Mouse (Mus musculus): ENCODE results near the gene Btbd16. TPM values are rescaled to one million over a fixed set of nuclear protein-coding genes. Genes with fewer than 3 reads are reported as not detected.

Gene Btbd16
- polyA plus RNA-seq, 1 experiment from 2014 or later, result not detected

DNA sequence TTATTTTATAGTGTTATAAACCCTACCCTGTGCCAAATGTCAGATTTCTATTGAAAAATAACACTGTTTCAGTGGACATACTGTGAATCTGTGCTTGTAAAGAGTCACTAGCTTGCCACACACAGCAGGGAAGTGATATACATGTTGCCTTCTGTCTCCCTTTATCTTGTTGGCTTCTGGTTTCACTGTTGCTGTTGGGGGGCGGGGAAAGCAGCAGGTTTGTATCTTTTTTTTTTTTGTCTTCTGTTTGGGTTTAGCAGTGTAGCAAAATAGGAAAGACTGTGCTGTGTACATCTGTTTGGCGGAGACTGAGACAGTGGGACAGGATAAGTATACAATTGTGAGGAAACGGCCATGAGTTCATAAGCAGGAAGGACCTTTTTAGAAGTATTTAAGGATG lies 93.4 kb downstream of the Btbd16 start:
- no peaks in the 10 kb centered on the region for H3K9me3 ChIP-seq (ENCODE audit: control insufficient read depth, low read length)
- no peak overlapping the region for H3K9ac ChIP-seq (replicated peaks; ENCODE audit: low read length)
- peak overlapping the region; percentile 71 for H3K4me2 ChIP-seq (ENCODE audit: low read length)

More for the DNA sequence above, 93.4 kb downstream of the Btbd16 start:
- Histone ChIP-seq H3K27me3 (ENCODE audit: control insufficient read depth, insufficient read depth, low read length) (no peaks in the 10 kb centered on the region), H3K36me3 (ENCODE audit: control insufficient read depth, insufficient read depth, low read length) (no peaks in the 10 kb centered on the region), H3K27ac (replicated peaks; ENCODE audit: low read depth, low read length) (no peak overlapping the region), H3K4me3 (replicated peaks; ENCODE audit: low read depth, low read length) (0 out of 2 replicates have a peak overlapping the region, but pooled peaks have one; percentile 2), H3K4me1 (ENCODE audit: control insufficient read depth, insufficient read depth, low read length) (peaks cover 4% of the 10 kb centered on the region)
- ATAC-seq (ENCODE audit: low FRiP score, low TSS enrichment) (no peak), DNase-seq (no peak)
- WGBS, result 52% methylated on average over 3 of the region's 3 CpGs

Other genes starting within 250 kb of the Btbd16 start
- gene Nsmce4a, start 201.0 kb upstream of the Btbd16 start, polyA plus RNA-seq (2014; fragmentation: Nextera tagmentation; extraction: Ambion mirVana), result 99.1 and 114 TPM in 2 replicates
- 50.8 and 72.4 TPM in 2 replicates for gene Tacc2, start 196.6 kb upstream of the Btbd16 start, polyA plus RNA-seq (2014; fragmentation: Nextera tagmentation; extraction: Ambion mirVana)
- gene Plekha1, start 91.7 kb downstream of the Btbd16 start, polyA plus RNA-seq (2014; fragmentation: Nextera tagmentation; extraction: Ambion mirVana), result 65.1 and 77.7 TPM in 2 replicates
- gene Htra1, start 162.0 kb downstream of the Btbd16 start, polyA plus RNA-seq (2014; fragmentation: Nextera tagmentation; extraction: Ambion mirVana), result 6.9 and 12.7 TPM in 2 replicates

Measured in midbrain, embryonic 14.5 days (tissue).